Mouse (Mus musculus) NIH3T3 (cell line): ENCODE measurements at regions not wholly inside any gene's neighbourhood (a gene's known extent, or its start where the extent isn't known, plus 50 kb on each side); places are given as distances from the start of the nearest gene placed in this dataset.

Experiments
- DNase-seq: peaks from one replicate; pipeline ENCODE4 v3.0.0-alpha.2; 2012; ENCODE audit warnings: low read depth

GRCm38 (mm10) chr15:43784171-43784570 is 3650.0 kb downstream of the 9330182O14Rik start:
- no peak for DNase-seq

- DNase-seq, result no peak
Observed at GRCm38 (mm10) chr15:43803342-43803741, 3669.2 kb downstream of the 9330182O14Rik start.
